Mouse (Mus musculus) natural killer cell, adult 2 months (primary cell): ENCODE results near the gene Tmeff1.

Experiments used
- DNase-seq, 2 experiments: peaks; one replicate each; pipeline ENCODE4 v3.0.0; 2022; ENCODE audit warnings: low spot score in 2 of 2

Tmeff1 gene

DNA sequence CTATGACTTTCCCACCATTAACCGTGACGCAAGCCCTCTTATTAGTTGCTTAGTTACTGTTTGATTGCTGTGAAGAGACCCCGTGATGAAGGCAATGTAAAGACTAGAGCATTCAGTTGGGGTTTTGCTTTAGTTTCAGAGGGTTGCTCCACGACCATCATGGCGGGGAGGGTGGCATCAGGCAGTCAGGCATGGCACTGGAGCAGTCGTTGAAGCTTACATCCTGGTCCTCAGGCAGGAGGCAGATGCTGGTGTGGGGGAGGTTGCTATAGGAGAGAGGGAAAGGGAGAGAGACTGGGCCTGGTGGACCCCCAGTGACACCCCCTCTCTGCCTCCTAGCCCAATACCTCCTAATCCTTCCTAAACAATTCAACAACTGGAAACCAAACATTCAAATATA is 35.1 kb downstream of the Tmeff1 start:
- no peak for DNase-seq

GRCm38 (mm10) chr4:48622246-48622645 is 37.3 kb downstream of the Tmeff1 start:
- no peak for DNase-seq

- DNase-seq, result no peak
These were observed 38.0 kb downstream of the Tmeff1 start for GRCm38 (mm10) chr4:48622946-48623345.

- DNase-seq, result no peak
These were observed 40.0 kb downstream of the Tmeff1 start for GRCm38 (mm10) chr4:48624961-48625360.

DNA sequence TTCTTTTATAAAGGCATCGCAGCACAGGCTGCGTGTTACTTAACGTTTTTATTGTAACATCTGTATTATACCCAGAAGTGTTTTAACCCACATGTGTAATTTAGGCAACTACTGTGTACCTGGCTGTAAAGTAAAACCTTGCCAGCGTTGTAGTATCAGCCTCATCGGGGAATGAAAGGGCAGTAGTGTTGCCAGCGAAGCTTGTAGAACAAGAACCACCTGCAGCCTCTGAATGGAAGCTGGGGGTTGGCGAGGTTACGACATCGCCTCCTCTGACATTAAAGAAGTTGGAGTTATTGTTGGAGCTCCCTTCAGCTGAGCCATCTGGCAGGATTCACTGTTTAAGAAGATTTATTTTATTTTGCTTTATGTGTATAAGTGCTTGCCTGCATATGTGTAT is 40.9 kb downstream of the Tmeff1 start:
- no peak for DNase-seq

- no peak for DNase-seq
These were observed 44.5 kb downstream of the Tmeff1 start for GRCm38 (mm10) chr4:48629445-48629844.

GRCm38 (mm10) chr4:48633529-48633928 is 48.6 kb downstream of the Tmeff1 start:
- no peak for DNase-seq

DNA sequence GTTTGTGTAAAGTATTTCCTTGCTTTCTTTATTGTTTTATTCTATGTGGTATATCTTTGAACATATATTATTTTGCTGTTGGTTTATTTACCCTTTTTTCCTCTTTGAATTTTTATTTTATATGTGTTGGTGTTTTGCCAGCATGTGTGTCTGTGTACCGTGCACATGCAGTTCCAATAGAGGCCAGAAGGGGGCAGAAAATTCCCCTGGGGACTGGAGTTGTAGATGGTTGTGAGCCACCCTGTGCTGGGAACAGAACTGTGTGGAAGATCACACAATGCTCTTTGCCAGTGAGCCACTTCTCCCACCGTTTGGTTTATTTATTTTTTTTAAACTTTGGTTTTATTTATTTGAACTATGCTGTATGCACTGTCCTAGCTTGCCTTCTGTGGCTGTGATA is 49.1 kb downstream of the Tmeff1 start:
- DNase-seq, result peak in 1 of 2 experiments; percentile 8

DNA sequence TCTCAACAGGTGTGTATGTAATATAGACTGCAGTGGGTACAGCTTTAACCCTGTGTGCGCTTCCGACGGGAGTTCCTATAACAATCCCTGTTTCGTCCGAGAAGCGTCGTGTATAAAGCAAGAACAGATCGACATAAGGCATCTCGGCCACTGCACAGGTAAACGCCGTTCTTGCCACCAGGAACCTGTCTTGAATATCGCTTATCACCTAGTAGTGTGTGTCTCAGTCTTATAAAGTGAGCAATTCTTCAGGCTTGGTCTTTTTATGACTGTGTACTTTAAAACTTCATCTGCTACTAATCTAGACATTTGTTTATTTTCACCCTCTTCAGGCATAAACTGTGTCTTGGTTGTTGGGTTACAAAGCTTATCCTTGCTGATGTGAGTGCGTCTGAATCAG is 51.9 kb downstream of the Tmeff1 start:
- no peak for DNase-seq

DNA sequence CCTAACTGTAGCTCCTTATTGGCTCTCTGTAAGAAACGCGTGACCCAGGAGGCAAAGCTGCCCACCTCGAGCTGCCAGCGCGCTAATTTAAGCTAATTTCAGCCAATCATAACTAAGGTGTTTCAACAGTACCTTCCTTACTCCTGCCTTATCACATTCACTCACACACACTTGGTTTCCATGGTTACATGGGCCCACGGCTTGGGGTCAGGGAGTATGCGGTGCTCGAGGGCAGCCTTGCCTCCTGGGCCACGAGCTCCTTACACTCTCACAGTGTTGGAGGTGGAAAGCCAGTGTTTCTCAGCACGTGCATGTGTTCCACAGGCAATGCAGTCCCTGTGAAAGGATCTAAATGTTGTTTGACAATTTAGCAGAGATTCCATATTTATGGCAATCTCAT is 53.2 kb downstream of the Tmeff1 start:
- no peak for DNase-seq

DNA sequence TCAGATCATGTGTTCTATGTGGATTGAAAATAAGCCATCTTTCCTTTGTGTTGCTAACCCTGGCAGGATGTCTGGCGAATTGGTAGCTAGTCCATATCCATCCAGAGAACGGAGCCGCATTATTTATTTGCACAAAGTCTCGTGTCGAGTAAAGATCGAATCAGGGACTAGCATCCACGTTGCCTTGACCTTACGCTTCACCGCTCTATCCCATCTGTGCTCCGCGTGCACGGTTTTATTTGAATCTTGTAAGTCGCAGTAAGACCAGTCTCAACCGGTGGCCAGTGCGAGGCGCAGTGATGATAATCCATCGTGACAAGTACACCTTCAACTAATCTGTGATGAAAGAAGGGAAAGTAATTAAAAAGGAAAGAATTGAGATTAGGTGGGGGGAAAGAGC is 54.5 kb downstream of the Tmeff1 start:
- DNase-seq, result no peak

DNA sequence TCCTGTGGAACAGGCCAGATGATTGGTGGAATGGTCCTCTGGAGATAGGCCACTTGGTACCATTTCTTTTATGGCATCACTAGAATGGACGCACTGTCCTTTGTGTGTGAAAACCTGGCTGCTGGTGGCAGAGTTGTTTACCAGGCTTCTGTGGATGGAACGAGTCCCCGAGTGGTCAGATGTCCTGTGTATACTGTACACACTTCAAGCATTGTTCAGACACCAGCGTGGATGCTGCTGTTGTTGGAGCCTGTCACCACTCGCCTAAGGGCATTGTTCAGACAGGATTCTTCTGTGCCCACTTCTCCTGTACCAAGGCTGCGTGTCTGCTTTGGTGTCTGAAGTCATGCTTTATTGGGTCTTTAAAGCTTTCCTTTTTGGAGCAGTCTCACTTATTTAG is 58.8 kb downstream of the Tmeff1 start:
- no peak for DNase-seq

- no peak for DNase-seq
These were observed 61.2 kb downstream of the Tmeff1 start for GRCm38 (mm10) chr4:48646143-48646542.

- no peak for DNase-seq
These were observed 65.8 kb downstream of the Tmeff1 start for GRCm38 (mm10) chr4:48650617-48651360.

GRCm38 (mm10) chr4:48654118-48654517 is 69.1 kb downstream of the Tmeff1 start:
- DNase-seq, result no peak

DNA sequence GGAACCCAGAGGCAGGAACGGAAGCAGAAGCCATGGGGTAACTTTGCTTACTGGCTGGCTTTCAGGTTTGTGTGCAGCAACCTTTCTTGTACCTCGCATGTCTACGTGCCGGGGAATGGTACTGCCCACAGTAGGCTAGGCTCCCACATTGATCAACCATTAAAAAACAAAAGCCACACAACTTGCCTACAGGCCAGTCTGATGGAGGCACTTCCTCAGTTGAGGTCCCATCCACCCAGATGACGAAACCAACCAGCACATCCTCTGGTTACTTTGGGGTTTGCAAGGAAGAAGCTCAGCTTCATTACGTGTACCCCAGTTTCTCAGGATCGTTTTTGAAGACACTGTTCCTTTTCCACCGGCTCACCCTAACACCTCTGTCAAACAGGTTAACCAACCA is 71.6 kb downstream of the Tmeff1 start:
- no peak for DNase-seq

DNA sequence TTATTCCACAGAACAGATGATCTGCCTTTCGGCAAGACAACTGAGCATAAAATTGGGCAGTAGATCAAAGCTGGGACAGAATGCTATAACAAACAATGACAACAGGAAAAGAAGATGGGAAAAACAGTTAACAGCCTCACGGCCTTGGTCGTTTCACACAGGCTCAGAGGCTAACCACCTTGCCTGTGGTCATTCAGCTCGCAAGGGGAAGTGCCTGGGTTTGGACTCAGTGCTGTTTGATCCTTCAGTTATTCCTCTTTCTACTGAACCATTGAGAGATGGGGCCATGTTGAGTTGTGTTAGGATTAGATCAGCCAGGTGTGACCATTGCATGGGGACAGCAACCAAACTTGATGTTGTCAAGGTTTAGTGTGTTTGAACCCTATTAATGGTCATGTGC is 75.2 kb downstream of the Tmeff1 start:
- no peak for DNase-seq

DNA sequence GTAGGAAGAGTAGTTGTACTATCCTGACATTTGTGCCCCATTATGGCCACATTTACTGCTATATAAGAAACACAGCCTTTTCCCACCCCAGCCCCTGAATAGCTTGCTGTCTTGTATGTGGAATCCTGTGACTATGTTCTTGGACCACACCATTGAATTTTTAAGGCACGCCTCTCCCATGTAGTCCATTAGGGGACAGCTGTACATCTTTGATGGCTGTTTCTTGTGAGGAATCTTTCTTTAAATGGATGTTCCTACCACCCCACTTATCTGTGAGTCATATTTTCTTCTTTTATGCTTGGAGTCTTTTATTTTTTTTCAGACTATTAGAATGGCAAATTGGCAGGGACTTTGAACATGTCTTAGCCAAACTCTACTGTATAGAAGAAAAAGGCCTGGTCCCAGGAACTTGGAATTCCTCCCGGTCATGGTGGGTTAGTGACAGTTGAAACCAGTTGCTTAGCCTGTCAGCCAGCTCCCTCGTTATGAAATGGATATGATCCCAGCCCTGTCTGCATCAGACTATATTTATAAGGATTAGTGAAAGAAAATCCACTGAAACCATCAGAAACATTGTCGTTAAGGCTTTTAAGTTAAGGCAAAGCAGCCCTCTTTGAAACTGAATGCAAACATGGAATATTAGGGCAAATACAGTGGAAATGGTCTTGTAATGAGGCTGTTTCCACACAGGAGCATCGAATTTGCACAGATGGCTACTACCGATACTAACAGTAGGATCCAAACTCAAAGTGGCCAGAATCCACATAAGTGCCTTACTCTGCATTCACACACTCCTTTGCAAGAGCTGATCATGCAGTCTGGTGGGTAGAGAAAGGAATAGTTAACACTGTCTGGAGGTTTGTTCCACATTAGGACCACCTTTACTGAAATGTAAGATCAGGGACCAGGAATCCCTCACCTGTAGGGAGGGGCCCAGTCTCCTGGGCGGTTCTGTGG is 75.9 kb downstream of the Tmeff1 start:
- DNase-seq, result no peak

- no peak for DNase-seq
These were observed 78.3 kb downstream of the Tmeff1 start, which contains the start of gene Cavin4 for GRCm38 (mm10) chr4:48663271-48663670. TSS of gene Cavin4 (plus strand) at chr4:48663514.

GRCm38 (mm10) chr4:48664021-48664420 is 79.0 kb downstream of the Tmeff1 start:
- no peak for DNase-seq

DNA sequence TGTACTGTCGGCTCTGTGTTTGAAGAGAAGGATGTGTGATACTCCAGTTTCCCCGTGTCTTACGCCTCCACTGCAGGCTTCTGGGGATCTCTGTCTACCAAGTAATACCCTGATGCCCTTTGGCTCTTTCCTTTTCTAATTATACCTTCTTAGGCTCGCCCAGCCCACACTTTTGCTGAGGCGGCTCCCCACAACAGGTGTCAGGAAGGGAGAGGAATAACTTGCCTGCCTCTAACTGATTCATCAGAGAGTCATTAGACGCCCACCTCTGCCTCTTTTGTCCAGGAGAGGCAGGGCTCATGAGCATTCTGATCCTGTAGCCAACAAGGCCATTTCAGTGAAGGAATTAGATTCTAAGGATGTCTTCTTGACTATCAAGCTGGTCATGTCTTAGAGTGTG is 82.3 kb downstream of the Tmeff1 start:
- DNase-seq, result no peak

- DNase-seq, result no peak
These were observed 87.9 kb downstream of the Tmeff1 start for GRCm38 (mm10) chr4:48672915-48673314.

DNA sequence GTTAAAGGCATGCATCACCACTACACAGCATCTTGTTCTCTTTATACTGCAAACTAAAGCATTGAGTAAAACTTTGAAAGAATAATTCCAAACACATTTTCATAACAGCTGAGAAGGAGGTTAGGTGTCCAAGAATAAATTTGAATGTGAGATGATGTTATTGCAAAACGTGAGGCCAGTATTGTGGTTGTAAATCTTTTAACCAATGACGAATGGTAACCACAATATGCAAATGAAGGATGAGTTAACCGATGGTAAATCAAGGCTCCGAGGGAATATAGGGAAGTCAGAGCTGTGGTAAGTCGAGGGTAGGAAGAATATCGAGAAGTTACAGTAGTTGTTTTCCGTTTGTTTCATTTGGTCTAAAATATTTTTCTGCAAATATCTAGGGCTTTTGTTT is 89.4 kb downstream of the Tmeff1 start:
- DNase-seq, result no peak
